Mouse (Mus musculus): ENCODE data around the gene Ncoa7.

- no peak for TF ChIP-seq CTCF (IDR thresholded peaks at IDR 0.05; ENCODE audit: control insufficient read depth, insufficient read depth, low read length)
- TF ChIP-seq POLR2A (IDR thresholded peaks at IDR 0.05; ENCODE audit: borderline replicate concordance, control insufficient read depth, low read depth, low read length): no peak
Observed at GRCm38 (mm10) chr10:30775987-30776386, 27.1 kb downstream of the Ncoa7 start.

Data from bone marrow, adult 2 months (tissue).